In the genomic region with DNA sequence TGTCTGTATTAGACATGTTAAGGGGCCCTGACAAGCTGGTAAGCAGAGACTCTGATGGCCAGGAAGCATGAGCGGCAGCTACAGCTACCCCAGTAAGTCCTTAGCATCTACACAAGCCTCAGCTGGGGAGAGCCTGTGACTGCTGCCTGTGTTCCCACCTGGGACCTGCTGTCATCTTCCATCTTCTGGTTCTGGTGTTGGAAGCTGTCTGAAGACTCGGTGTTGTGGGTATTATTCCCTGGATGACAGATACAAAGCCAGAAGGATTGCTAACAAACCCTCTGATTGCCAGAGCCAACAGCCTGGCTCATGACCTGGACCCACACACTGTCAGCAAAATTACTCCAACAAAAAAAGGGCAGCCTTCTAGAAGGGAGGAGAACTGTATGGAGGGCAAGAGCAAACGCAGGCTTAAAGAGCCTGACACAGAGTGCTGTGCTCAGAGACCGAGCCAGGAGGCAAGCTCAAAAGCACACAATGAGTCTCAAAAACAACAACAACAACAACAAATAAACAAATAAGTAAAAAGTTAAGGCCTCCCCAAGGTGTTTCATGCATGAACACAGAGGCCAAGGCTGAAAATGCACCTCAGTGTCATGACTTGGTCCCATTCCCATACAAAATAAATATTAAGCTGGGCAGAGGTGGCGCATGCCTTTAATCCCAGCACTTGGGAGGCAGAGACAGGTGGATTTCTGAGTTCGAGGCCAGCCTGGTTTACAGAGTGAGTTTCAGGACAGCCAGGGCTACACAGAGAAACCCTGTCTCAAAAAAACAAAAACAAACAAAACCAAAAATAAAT, we compare ENCODE assay signal across 17 mouse cellular contexts. TPM values are rescaled to one million over a fixed set of nuclear protein-coding genes. Genes with fewer than 3 reads are reported as not detected.
DNase-seq lines count a peak whose midpoint lies in the region; ATAC-seq and TF ChIP-seq lines count a peak whose summit lies in the region.
"Had no signal": no experiment of that assay in that cellular context is flagged by ENCODE, and none has a peak within 500 bp of the region (broad histone marks: within the 10 kb centered on the region; RNA-seq: fewer than 3 reads in every experiment).

No protein-coding gene starts in this region.

- no peaks in the 10 kb centered on the region for H3K36me3 ChIP-seq in kidney, embryonic 14.5 days (ENCODE audit: control insufficient read depth, insufficient read depth, low read length)
- H3K36me3 ChIP-seq in kidney, postnatal 0 days (ENCODE audit: insufficient read depth, low read length) = no peaks in the 10 kb centered on the region
- H3K36me3 ChIP-seq in stomach, postnatal 0 days (ENCODE audit: control insufficient read depth, insufficient read depth, low read length) = no peaks in the 10 kb centered on the region
- H3K36me3 ChIP-seq: midbrain, embryonic 13.5 days had no signal

- no peak overlapping the region; the same call in 1 of the 2 replicates for H3K27ac ChIP-seq in kidney, embryonic 14.5 days (ENCODE audit: low read depth, low read length)
- peak overlapping the region; percentile 47 for H3K27ac ChIP-seq in kidney, postnatal 0 days
- H3K27ac ChIP-seq in stomach, postnatal 0 days (replicated peaks) = peak overlapping the region; percentile 83
- H3K27ac ChIP-seq: hindbrain, postnatal 0 days; midbrain, embryonic 13.5 days had no signal

- no peak overlapping the region for H3K4me3 ChIP-seq in kidney, embryonic 14.5 days (ENCODE audit: low read length)
- no peak overlapping the region for H3K4me3 ChIP-seq in kidney, postnatal 0 days (replicated peaks; ENCODE audit: low read depth, low read length)
- no peak overlapping the region for H3K4me3 ChIP-seq in stomach, postnatal 0 days (ENCODE audit: low read depth, low read length)
- H3K4me3 ChIP-seq: midbrain, embryonic 13.5 days had no signal

- DNase-seq in kidney, adult 18-20 months = peak; percentile 48
- peak; percentile 28 for DNase-seq in testis, postnatal 10 days (ENCODE audit: low spot score)
- no peak for DNase-seq in testis, postnatal 14 days (ENCODE audit: low spot score)
- DNase-seq in kidney, postnatal 0 days (ENCODE audit: low spot score) = no peak
- peak; percentile 18 for DNase-seq in stomach, postnatal 0 days (ENCODE audit: low spot score)
- DNase-seq in adrenal gland, postnatal 14 days = no peak
- no peak for DNase-seq in embryo, embryonic 11 days
- DNase-seq: B cell, adult 2 months; cerebellum, postnatal 14 days; gastrocnemius, postnatal 10 days; layer of hippocampus, adult 9-11 months; thymus, postnatal 14 days had no signal

- WGBS in kidney, embryonic 14.5 days = 82% methylated on average over 6 of the region's 6 CpGs
- WGBS in kidney, postnatal 0 days = 78% methylated on average over 6 of the region's 6 CpGs
- WGBS in stomach, postnatal 0 days = 70% methylated on average over 6 of the region's 6 CpGs

- no peak for ATAC-seq in kidney, embryonic 14.5 days (ENCODE audit: low FRiP score, low TSS enrichment)
- no peak for ATAC-seq in kidney, postnatal 0 days (replicated peaks; ENCODE audit: low FRiP score, low read depth)
- no peak; the same call in 1 of the 2 replicates for ATAC-seq in stomach, postnatal 0 days (ENCODE audit: low FRiP score, low TSS enrichment)
- ATAC-seq: forebrain, embryonic 16.5 days; hindbrain, postnatal 0 days; midbrain, embryonic 13.5 days; Patski had no signal

- H3K4me1 ChIP-seq in kidney, embryonic 14.5 days (ENCODE audit: control insufficient read depth, insufficient read depth, low read length) = no peaks in the 10 kb centered on the region
- no peaks in the 10 kb centered on the region for H3K4me1 ChIP-seq in kidney, postnatal 0 days (replicated peaks; ENCODE audit: insufficient read depth, low read length)
- no peaks in the 10 kb centered on the region for H3K4me1 ChIP-seq in stomach, postnatal 0 days (replicated peaks; ENCODE audit: control insufficient read depth, insufficient read depth)
- H3K4me1 ChIP-seq: midbrain, embryonic 13.5 days had no signal

- H3K27me3 ChIP-seq in kidney, embryonic 14.5 days (ENCODE audit: control insufficient read depth, insufficient read depth, low read length) = no peaks in the 10 kb centered on the region
- H3K27me3 ChIP-seq in kidney, postnatal 0 days (ENCODE audit: insufficient read depth, low read length) = no peaks in the 10 kb centered on the region
- no peaks in the 10 kb centered on the region for H3K27me3 ChIP-seq in stomach, postnatal 0 days (ENCODE audit: control insufficient read depth, insufficient read depth, low read length)
- H3K27me3 ChIP-seq: midbrain, embryonic 13.5 days; Patski had no signal

- TF ChIP-seq CTCF in kidney, postnatal 0 days (IDR thresholded peaks at IDR 0.05; ENCODE audit: low read depth) = no peak
- no peak for TF ChIP-seq CTCF in stomach, postnatal 0 days (IDR thresholded peaks at IDR 0.05; ENCODE audit: low read depth)

- H3K9me3 ChIP-seq in kidney, embryonic 14.5 days (ENCODE audit: control insufficient read depth, low read length) = no peaks in the 10 kb centered on the region
- H3K9me3 ChIP-seq in kidney, postnatal 0 days (replicated peaks; ENCODE audit: low read length) = no peaks in the 10 kb centered on the region
- no peaks in the 10 kb centered on the region for H3K9me3 ChIP-seq in stomach, postnatal 0 days (ENCODE audit: control insufficient read depth, low read length)
- H3K9me3 ChIP-seq: midbrain, embryonic 13.5 days had no signal

- no peak for TF ChIP-seq EP300 in stomach, postnatal 0 days (optimal IDR thresholded peaks at IDR 0.05)

- no peak overlapping the region for H3K9ac ChIP-seq in kidney, embryonic 14.5 days (ENCODE audit: low read depth, low read length)
- H3K9ac ChIP-seq in kidney, postnatal 0 days (ENCODE audit: low read depth, low read length) = no peak overlapping the region
- H3K9ac ChIP-seq in stomach, postnatal 0 days (ENCODE audit: low read length) = no peak overlapping the region
- H3K9ac ChIP-seq: midbrain, embryonic 13.5 days had no signal

- H3K4me2 ChIP-seq in kidney, embryonic 14.5 days (replicated peaks; ENCODE audit: low read depth, low read length) = no peak overlapping the region
- no peak overlapping the region for H3K4me2 ChIP-seq in kidney, postnatal 0 days (ENCODE audit: low read length)
- H3K4me2 ChIP-seq in stomach, postnatal 0 days (replicated peaks; ENCODE audit: low read depth) = peak overlapping the region; percentile 9; the same call in 1 of the 2 replicates
- H3K4me2 ChIP-seq: midbrain, embryonic 13.5 days had no signal

RNA-seq across cellular contexts. Expression of gene Degs2, which starts 8.1 kb away (rescaled TPM):
- 6.6 and 7.3 TPM in 2 replicates for polyA plus RNA-seq in kidney, embryonic 14.5 days (2014; fragmentation: Nextera tagmentation; extraction: Ambion mirVana)
- 19.0 and 21.5 TPM in 2 replicates for polyA plus RNA-seq in kidney, postnatal 0 days (2015; fragmentation: Nextera tagmentation; extraction: Ambion mirVana)
- polyA plus RNA-seq in stomach, postnatal 0 days (2015; fragmentation: Nextera tagmentation; extraction: Ambion mirVana) = 172 and 174 TPM in 2 replicates
- total RNA-seq in adrenal gland, postnatal 14 days (2021) = not detected in 2 replicates

Comparison
In these comparisons a context has a peak if more than half of its experiments do, and no peak if none do; other contexts are left out.
1. DNase-seq: peak in kidney, adult 18-20 months (single experiment), testis, postnatal 10 days (single experiment) and stomach, postnatal 0 days (single experiment); none in testis, postnatal 14 days (single experiment), kidney, postnatal 0 days (single experiment), adrenal gland, postnatal 14 days (single experiment) and embryo, embryonic 11 days (single experiment).